Mouse (Mus musculus): ENCODE data around the gene Abtb2. TPM values are rescaled to one million over a fixed set of nuclear protein-coding genes. Genes with fewer than 3 reads are reported as not detected.

Gene Abtb2
- total RNA-seq, 2 experiments from 2014 or later, result 0.41 TPM; not detected in 1

GRCm38 (mm10) chr2:103761993-103762392 lies 195.9 kb downstream of the Abtb2 start:
- ATAC-seq (replicated peaks; ENCODE audit: poor library complexity, severe bottlenecking), result no peak

- ATAC-seq (replicated peaks; ENCODE audit: poor library complexity, severe bottlenecking), result no peak
Measured at GRCm38 (mm10) chr2:103762492-103762891, 196.4 kb downstream of the Abtb2 start.

Other genes starting within 250 kb of the Abtb2 start
- not detected in 2 replicates for gene Elf5, start 154.6 kb upstream of the Abtb2 start, total RNA-seq (2014; fragmentation: Nextera tagmentation)
- gene Elf5, start 154.6 kb upstream of the Abtb2 start, total RNA-seq (2017), result not detected in 2 replicates
- 77.7 and 79.5 TPM in 2 replicates for gene Cat, start 81.2 kb upstream of the Abtb2 start, total RNA-seq (2014; fragmentation: Nextera tagmentation)
- 34.7 and 44.5 TPM in 2 replicates for gene Cat, start 81.2 kb upstream of the Abtb2 start, total RNA-seq (2017)
- gene Nat10, start 195.0 kb downstream of the Abtb2 start, total RNA-seq (2014; fragmentation: Nextera tagmentation), result 45.4 and 57.0 TPM in 2 replicates
- 77.7 and 124 TPM in 2 replicates for gene Nat10, start 195.0 kb downstream of the Abtb2 start, total RNA-seq (2017)
- gene Caprin1, start 231.3 kb downstream of the Abtb2 start, total RNA-seq (2014; fragmentation: Nextera tagmentation), result 371 and 391 TPM in 2 replicates
- gene Caprin1, start 231.3 kb downstream of the Abtb2 start, total RNA-seq (2017), result 510 and 593 TPM in 2 replicates